Mouse (Mus musculus) CH12F3 (cell line): ENCODE measurements around the gene Acap2.

ENCODE experiments used
- in situ Hi-C: fragments of 300-500 bp; cut with MboI; formaldehyde crosslinking; loops from 2 replicates; pipeline ENCODE4 v1.14.3; 2020; ENCODE audit warnings: low sequenced_read_pairs

The Acap2 gene

DNA sequence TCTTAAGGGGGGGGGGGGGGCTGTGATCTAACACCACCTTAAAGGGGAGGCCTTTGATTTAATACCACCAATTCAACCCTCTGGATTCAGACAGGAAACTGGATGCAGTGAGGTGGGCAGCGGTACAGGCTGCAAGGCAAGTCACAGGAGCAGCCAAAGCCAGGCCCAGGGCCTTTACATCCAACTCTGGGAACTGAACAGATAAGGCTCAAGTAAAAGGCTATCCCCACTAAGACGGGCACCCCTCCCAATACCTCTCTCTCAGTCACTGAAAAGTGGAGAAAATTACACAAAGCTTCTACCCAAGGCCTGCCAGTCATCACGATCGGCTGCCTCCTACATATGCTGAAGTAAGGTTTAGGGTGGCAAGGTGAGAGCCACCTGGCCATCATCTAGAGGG, 141.3 kb downstream of the Acap2 start:
- in situ Hi-C loops, result loop anchor here (25.0 kb wide), 1 partner anchor 797 kb away; the partner anchor contains the start of gene Cpn2

DNA sequence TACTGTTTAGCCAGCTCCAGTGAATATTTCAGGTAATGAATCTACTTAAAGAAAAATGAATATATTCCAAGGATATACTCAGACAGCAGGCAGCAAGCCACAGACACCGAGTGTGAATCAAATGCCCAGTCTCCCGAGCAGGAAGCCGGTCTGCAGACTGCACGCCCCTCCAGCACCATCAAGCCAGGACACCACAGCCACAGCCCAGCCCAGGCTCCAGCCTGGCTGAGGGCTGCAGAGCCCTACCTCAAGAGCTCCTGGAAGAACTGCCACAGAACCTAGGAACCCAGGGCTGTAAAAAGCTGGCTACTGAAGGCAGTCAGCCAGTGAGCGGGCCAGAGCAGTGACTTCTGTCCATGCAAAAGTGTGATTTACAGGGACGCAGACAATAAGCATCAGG, 148.2 kb downstream of the Acap2 start:
- in situ Hi-C loops, result loop anchor here (25.0 kb wide), 1 partner anchor 791 kb away; the partner anchor contains the start of gene Cpn2

DNA sequence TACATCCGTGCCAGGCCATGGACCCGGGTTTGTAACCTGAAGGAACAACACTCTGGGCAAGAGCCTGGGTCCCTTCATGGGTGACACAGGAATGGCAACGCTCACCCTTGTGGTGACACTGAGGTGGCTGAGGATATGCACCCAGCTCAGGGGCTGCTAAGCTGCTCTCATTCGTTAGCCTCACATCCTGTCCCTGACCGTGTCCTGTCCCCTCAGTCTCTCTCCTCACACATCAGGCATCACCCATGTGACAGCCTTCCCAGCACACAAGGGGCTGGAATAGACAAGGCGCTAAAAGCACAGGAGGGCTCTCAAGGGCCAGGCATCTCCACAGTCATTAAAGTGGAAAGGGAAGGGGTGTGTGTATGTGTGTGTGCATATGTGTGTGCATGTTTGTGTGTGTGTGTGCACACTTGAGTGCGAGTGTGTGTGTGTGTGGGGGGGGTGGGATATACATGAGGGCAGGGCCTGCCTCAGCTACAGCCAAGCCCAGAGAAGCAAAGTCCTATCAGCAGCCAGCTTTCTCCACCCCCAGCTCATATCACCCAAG, 148.8 kb downstream of the Acap2 start:
- in situ Hi-C loops, result loop anchor here (25.0 kb wide), 1 partner anchor 790 kb away; the partner anchor contains the start of gene Cpn2

DNA sequence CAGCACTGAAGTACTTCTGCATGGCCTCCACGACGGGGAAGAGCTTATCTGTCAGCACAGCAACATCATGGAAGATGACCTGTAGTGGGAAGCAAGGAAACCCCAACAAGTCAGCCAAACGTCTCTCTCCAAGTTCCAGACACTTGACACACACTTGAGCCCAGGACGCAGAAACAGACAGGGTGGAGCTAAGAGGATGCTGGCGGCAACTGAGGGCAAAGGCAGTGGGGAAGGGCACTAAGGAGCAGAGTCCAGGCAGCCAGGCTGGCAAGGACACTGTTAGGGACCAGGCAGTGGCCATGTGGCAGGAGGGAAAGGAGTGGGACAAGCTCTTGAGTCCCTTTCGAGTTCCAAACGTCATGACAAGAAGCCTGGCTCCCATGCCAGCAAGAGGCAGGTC, 150.3 kb downstream of the Acap2 start:
- in situ Hi-C loops, result loop anchor here (25.0 kb wide), 1 partner anchor 788 kb away; the partner anchor contains the start of gene Cpn2

DNA sequence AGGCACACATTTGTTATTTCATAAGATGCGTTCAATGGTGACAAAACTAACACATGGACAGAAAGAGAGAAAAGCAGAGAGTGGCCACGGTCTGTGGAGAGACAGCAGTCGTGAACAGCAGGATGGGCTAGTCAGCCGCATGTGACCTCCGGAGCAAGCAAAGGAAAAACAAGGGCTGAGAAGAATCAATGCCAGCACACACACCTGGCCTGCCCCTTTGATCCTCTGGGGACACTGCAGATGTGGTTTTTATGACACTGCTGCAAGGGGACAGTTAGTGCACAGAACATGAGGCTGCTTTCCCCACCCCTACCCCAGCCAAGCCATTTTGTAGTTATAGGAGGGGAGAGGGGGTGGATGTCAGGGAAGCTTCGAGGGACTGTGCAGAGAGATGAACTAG, 152.9 kb downstream of the Acap2 start:
- in situ Hi-C loops, result no loop called here

DNA sequence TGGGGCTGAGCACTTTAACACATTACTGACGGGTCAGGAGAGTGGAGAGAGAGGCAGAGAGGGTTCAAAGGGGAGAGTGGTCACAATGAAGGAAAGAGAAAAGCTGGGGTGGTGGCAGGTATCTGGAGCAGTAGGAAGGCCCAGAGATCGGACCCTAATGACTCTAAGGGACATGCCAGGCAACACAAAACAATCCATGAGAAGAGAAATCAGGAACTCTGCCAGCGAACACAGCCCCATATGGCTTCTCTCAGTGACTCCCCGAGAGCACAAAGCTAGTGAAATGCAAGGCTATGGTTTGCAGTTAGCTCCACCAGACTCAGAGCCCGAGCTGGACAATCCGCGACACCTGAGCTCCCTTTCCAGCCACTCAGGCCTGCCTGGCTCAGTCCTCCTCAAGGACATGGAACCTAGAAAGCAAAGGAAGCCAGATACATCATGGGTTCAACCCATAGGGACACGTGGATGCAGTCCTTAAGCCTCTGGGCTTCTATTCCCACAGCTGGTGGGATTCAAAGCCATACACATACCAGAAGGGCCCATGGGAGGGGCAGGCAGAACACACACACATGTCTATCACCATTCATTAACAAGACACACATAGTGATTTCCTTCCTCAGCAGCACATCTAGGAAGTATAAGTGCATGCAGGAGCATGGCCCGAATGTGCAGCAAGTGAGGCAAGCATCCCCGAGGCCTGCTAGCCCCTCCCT, 153.7 kb downstream of the Acap2 start:
- in situ Hi-C loops, result no loop called here

DNA sequence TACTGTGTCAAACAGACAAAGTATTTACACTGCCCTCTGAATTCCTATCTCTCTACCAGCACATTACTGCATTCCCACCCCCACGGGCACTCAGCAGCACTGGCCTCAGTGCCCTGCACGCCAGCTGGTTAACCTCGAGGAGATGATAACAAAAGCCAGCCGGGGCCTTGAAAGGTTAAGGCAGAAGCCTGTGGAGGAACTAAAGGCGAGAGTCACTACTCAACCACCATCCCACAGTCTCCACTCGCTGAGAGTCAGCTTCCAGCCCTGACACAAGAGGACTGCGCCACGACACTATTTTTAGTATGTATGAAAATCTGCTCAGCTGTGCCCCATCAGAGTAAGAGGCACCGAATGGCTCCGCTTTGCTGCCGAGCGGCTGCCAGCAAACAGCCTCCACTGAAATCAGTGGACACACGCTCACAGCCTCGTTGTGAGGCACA, 154.8 kb downstream of the Acap2 start:
- in situ Hi-C loops, result no loop called here

DNA sequence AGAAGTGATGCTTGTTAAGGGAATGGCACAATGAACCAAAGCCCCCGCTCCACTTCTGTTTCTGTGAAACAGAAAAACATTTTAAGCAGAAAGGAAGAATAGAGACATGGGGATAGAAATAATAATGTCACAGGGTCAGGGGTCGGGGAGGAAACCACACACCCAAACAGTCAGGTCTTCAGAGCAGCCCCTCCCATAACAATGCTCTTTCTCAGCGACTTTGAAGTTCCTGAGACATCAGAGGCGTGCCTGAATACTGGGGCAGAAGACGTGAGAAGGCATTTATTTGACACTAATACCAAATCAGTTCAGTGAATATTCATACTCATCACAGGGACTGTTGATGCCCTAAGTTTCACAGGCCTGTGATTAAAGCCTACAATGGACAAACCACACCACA, 155.8 kb downstream of the Acap2 start:
- in situ Hi-C loops, result no loop called here

DNA sequence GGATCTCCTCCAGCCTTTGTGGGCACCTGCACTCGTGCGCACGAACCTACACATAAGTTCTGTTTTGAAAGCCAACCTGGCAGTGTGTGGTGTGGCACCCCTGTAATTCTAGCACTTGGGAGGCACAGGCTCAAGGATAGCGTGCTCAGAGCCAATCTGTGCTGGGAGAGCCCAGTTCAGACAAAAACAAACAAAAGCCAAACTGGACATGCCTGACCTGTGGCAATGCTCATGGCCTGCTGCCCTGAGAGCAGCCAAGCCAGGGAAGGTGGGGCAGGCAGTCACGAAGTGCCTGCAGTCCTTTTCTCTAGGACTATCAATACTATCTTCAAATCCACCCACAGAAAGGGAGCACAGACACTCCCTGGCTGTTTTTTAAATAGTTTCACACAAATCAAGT, 157.9 kb downstream of the Acap2 start:
- in situ Hi-C loops, result no loop called here
